Comparison of ENCODE assay signal across 21 mouse cellular contexts in genomic region chr11:56173895-56174294, GRCm38 (mm10).
"Had no signal": no experiment of that assay in that cellular context is flagged by ENCODE, and none has a peak within 500 bp of the region (broad histone marks: within the 10 kb centered on the region; RNA-seq: fewer than 3 reads in every experiment).

No protein-coding gene starts in this region.

- H3K27me3 ChIP-seq: limb, embryonic 13.5 days; liver, embryonic 12.5 days; liver, embryonic 15.5 days; neural tube, embryonic 12.5 days; neural tube, embryonic 15.5 days had no signal

- H3K4me3 ChIP-seq: limb, embryonic 10.5 days; limb, embryonic 13.5 days; liver, embryonic 12.5 days; liver, embryonic 15.5 days; neural tube, embryonic 12.5 days; neural tube, embryonic 15.5 days had no signal

- H3K36me3 ChIP-seq: limb, embryonic 10.5 days; limb, embryonic 13.5 days; liver, embryonic 12.5 days; liver, embryonic 15.5 days; neural tube, embryonic 12.5 days; neural tube, embryonic 15.5 days had no signal

- H3K4me1 ChIP-seq: limb, embryonic 10.5 days; limb, embryonic 13.5 days; liver, embryonic 12.5 days; liver, embryonic 15.5 days; neural tube, embryonic 12.5 days; neural tube, embryonic 15.5 days had no signal

- H3K27ac ChIP-seq: limb, embryonic 10.5 days; limb, embryonic 13.5 days; liver, embryonic 12.5 days; liver, embryonic 15.5 days; macrophage; neural tube, embryonic 12.5 days; neural tube, embryonic 15.5 days; stomach, postnatal 0 days had no signal

- H3K9ac ChIP-seq: limb, embryonic 13.5 days; liver, embryonic 12.5 days; liver, embryonic 15.5 days; neural tube, embryonic 12.5 days; neural tube, embryonic 15.5 days had no signal

- H3K9me3 ChIP-seq: limb, embryonic 10.5 days; limb, embryonic 13.5 days; liver, embryonic 12.5 days; liver, embryonic 15.5 days; neural tube, embryonic 12.5 days; neural tube, embryonic 15.5 days had no signal

- DNase-seq: kidney, adult 11 months; kidney, adult 9 months; kidney, postnatal 14 days; kidney, postnatal 4 days; liver; lung, adult 18-20 months; lung, postnatal 14 days; midbrain, embryonic 14.5 days; right cerebral cortex, postnatal 14 days; right cerebral cortex, postnatal 4 days; thymus, adult 2 months; thymus, postnatal 14 days; thymus, postnatal 4 days had no signal
